Mouse (Mus musculus) intestine, postnatal 0 days (tissue): ENCODE results near the gene Mycn. TPM values are rescaled to one million over a fixed set of nuclear protein-coding genes. Genes with fewer than 3 reads are reported as not detected.
A peak's percentile ranks its signal among the peaks of the same experiment; 100 is the strongest.

Experiments used
- ATAC-seq: fragments of 200-750 bp; cut with Nextera tagmentation; 2 replicates; pipeline ENCODE4 v1.8.0; 2017; ENCODE audit warnings: mild to moderate bottlenecking, moderate TSS enrichment, moderate library complexity
- H3K27ac ChIP-seq: fragments of 300-500 bp; sonication (generic); 2 replicates; pipeline ENCODE4 v1.5.1; 2014; ENCODE audit warnings: mild to moderate bottlenecking, low read depth, low read length, moderate library complexity
- H3K27me3 ChIP-seq: fragments of 300-500 bp; sonication (generic); replicated peaks from 2 replicates; pipeline ENCODE4 v1.6.1; 2014; ENCODE audit warnings: low read length, mixed read lengths; ENCODE audit not compliant: control insufficient read depth, insufficient read depth
- H3K36me3 ChIP-seq: fragments of 300-500 bp; sonication (generic); 2 replicates; pipeline ENCODE4 v1.6.1; 2014; ENCODE audit warnings: mild to moderate bottlenecking, moderate library complexity; ENCODE audit not compliant: control insufficient read depth, insufficient read depth
- H3K4me1 ChIP-seq: fragments of 300-500 bp; sonication (generic); replicated peaks from 2 replicates; pipeline ENCODE4 v1.6.1; 2014; ENCODE audit warnings: antibody characterized with exemption, low read length, mixed read lengths; ENCODE audit not compliant: control insufficient read depth, insufficient read depth
- H3K4me2 ChIP-seq: fragments of 300-500 bp; sonication (generic); replicated peaks from 2 replicates; pipeline ENCODE4 v1.6.1; 2014; ENCODE audit warnings: low read depth, mild to moderate bottlenecking, moderate library complexity
- H3K4me3 ChIP-seq: fragments of 300-500 bp; sonication (generic); 2 replicates; pipeline ENCODE4 v1.5.1; 2014; ENCODE audit warnings: low read depth, low read length
- H3K9ac ChIP-seq: fragments of 300-500 bp; sonication (generic); 2 replicates; pipeline ENCODE4 v1.6.1; 2014; ENCODE audit warnings: mild to moderate bottlenecking, low read depth, low read length
- H3K9me3 ChIP-seq: fragments of 300-500 bp; sonication (generic); 2 replicates; pipeline ENCODE4 v1.6.1; 2016; ENCODE audit warnings: mixed run types; ENCODE audit not compliant: control insufficient read depth
- CTCF ChIP-seq: sonication (generic); IDR thresholded peaks from 2 replicates; pipeline ENCODE4 v1.5.1; 2016; ENCODE audit warnings: low read depth, mild to moderate bottlenecking, control low read depth, antibody characterized with exemption, moderate library complexity
- WGBS: fragments of 180-500 bp; shearing (Covaris S2); extraction: QIAGEN DNeasy Blood & Tissue Kit; methylation state at CpG from one replicate; pipeline ENCODE4 v1.1.7; 2014; 5-methylcytosine and 5-hydroxymethylcytosine counted together
- polyA plus RNA-seq: library from polyadenylated mRNA; unstranded; fragments of >200 nt; fragmentation: Nextera tagmentation; extraction: Ambion mirVana; gene quantifications from 2 replicates; pipeline ENCODE4 v1.2.1, GENCODE M21; 2015

Mycn gene
- polyA plus RNA-seq: 18.2 and 21.3 TPM in 2 replicates

DNA sequence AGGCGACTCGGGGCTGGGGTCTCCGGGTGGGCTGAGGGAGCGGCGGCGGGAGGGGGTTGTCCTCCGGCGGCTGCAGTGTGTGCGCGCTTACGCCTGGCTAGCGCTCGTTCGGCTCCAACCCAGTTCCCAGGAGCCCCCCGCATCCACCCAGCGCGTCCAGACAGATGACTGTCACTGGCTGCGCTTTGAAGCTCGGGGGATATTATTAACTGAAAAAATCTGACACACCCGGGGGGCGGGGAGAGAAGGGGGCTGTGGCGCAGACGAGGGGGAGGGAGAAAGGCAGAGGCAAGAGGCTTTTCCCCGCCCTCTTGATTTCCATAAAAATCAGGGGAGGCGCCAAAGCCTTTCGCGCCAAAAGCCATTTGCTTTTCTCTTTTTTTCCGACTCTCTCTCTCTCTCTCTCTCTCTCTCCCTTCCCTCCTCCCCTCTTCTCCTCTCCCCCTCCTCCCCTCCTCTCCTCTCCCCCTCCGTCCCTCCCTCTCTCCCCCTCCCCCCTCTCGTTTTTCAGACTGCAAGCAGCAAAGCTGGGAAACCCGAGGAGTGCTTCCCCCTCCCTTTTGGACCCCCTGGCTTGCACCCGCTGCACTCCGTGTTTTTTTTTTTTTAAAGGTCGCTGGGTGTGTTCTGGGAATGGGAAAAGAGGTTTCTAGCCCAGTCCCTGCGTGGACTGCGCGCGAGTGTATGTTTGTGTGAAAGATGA is at the start of gene Mycn:
Mycn (minus strand) TSS at position 254 of the 703 bp plus-strand sequence.
- TF ChIP-seq CTCF: peak; percentile 9; the same call in 1 of the 2 replicates

DNA sequence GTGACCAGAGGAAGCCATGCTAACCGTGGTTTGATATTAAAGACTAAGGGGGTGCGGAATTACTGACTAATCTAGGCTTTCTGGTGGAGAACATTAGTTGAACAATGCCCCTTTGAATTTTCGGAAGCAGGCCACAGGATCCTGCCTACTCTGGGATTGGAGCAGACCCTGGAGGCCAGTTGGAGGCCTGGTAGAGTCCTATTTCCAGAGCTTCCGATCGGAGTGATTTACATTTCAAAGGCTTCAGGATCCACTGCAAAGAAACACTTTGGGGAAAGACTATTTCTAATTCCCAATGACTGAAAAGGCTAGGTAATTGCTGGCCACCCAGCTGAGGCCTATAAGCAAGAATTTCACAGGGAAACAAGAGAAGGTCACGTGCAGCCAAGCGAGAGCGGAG is 45.7 kb upstream of the Mycn start:
- no peak for ATAC-seq
- Histone ChIP-seq H3K27ac (no peak overlapping the region), H3K9me3 (no peaks in the 10 kb centered on the region), H3K4me2 (no peak overlapping the region), H3K4me1 (no peaks in the 10 kb centered on the region), H3K4me3 (no peak overlapping the region), H3K27me3 (no peaks in the 10 kb centered on the region), H3K36me3 (no peaks in the 10 kb centered on the region), H3K9ac (no peak overlapping the region)
- 93% methylated on average over 8 of the region's 8 CpGs for WGBS
- no peak for TF ChIP-seq CTCF

More for the DNA sequence above, at the start of gene Mycn:
- Histone ChIP-seq H3K4me2 (peak within 1 kb of the TSS; percentile 94), H3K9ac (peak within 1 kb of the TSS; percentile 62), H3K27me3 (no peaks in the 10 kb centered on the region), H3K4me1 (no peaks in the 10 kb centered on the region), H3K4me3 (peak within 1 kb of the TSS; percentile 82), H3K36me3 (peaks cover 4% of the 10 kb centered on the region; the same call in 1 of the 2 replicates), H3K27ac (peak within 1 kb of the TSS; percentile 80), H3K9me3 (no peaks in the 10 kb centered on the region)
- peak; percentile 66 for ATAC-seq
- under 1% methylated on average over 38 of the region's 38 CpGs for WGBS

- Histone ChIP-seq H3K4me2 (no peak overlapping the region), H3K36me3 (no peaks in the 10 kb centered on the region), H3K9ac (no peak overlapping the region), H3K4me3 (no peak overlapping the region), H3K9me3 (no peaks in the 10 kb centered on the region), H3K27ac (no peak overlapping the region), H3K4me1 (no peaks in the 10 kb centered on the region), H3K27me3 (no peaks in the 10 kb centered on the region)
- ATAC-seq: no peak
- 65% methylated on average over 20 of the region's 20 CpGs for WGBS
- no peak for TF ChIP-seq CTCF
Measured at GRCm38 (mm10) chr12:12986612-12987206, 45.0 kb upstream of the Mycn start.

- 79% methylated on average over 1 of the region's 1 CpGs for WGBS
- TF ChIP-seq CTCF: no peak
Measured at GRCm38 (mm10) chr12:12983032-12983431, 41.3 kb upstream of the Mycn start.

GRCm38 (mm10) chr12:12975397-12975796 is 33.7 kb upstream of the Mycn start:
- Histone ChIP-seq H3K4me3 (no peak overlapping the region), H3K27me3 (no peaks in the 10 kb centered on the region), H3K36me3 (no peaks in the 10 kb centered on the region), H3K4me2 (no peak overlapping the region), H3K4me1 (no peaks in the 10 kb centered on the region), H3K9ac (no peak overlapping the region), H3K27ac (no peak overlapping the region), H3K9me3 (no peaks in the 10 kb centered on the region)
- ATAC-seq: no peak
- no peak for TF ChIP-seq CTCF
- 62% methylated on average over 1 of the region's 1 CpGs for WGBS

More at GRCm38 (mm10) chr12:12983032-12983431, 41.3 kb upstream of the Mycn start:
- no peaks in the 10 kb centered on the region for H3K9me3 ChIP-seq
- no peaks in the 10 kb centered on the region for H3K36me3 ChIP-seq
- no peak overlapping the region for H3K4me3 ChIP-seq
- no peak overlapping the region for H3K9ac ChIP-seq
- H3K27me3 ChIP-seq: no peaks in the 10 kb centered on the region
- no peak overlapping the region for H3K27ac ChIP-seq
- ATAC-seq: no peak
- H3K4me2 ChIP-seq: no peak overlapping the region
- H3K4me1 ChIP-seq: no peaks in the 10 kb centered on the region

DNA sequence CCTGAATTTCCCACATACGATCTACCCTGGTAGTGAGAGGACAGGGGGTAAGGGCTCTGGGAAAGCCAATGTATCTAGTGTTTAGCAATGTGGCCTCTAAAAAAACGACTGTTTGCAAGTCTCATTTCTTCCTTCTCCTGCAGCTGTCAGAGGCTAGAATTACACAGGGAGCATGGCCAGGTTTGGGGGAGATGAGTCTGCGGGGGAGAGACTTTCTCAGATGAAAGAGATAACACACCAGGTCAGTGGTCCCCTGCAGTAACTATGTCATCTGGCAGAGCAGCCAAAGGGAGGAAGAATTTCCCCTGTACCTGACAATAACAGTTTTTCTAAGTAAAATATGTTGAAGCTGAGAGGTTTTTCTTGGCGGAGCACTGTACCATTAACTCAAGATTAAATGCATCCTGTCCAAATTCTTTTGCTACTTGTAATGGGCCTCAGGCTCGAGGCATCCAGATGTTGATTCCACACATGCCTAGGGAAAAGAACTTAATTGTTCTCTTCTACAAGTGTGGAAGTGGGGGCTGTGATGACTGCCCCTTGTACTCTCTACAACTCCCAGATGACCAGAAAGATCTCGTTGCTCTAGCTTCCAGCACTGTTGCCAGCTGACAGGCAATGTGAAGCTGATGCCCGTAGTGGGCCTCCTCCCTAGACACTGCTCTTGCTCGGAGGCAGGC is 31.2 kb upstream of the Mycn start:
- no peak overlapping the region for H3K27ac ChIP-seq
- H3K9ac ChIP-seq: no peak overlapping the region
- H3K4me1 ChIP-seq: no peaks in the 10 kb centered on the region
- WGBS: 46% methylated on average over 8 of the region's 8 CpGs
- H3K4me3 ChIP-seq: no peak overlapping the region
- H3K27me3 ChIP-seq: no peaks in the 10 kb centered on the region
- no peak for ATAC-seq
- no peaks in the 10 kb centered on the region for H3K9me3 ChIP-seq
- H3K4me2 ChIP-seq: no peak overlapping the region
- no peak for TF ChIP-seq CTCF
- no peaks in the 10 kb centered on the region for H3K36me3 ChIP-seq
